Mouse (Mus musculus): ENCODE data around the gene Col6a6.
"Not testable (repeated sequence)": the region's sequence is repeated elsewhere in the genome, so short reads cannot be mapped to it uniquely, and the experiment has no call there.

Gene Col6a6

GRCm38 (mm10) chr9:105665269-105665668, 162.7 kb downstream of the Col6a6 start:
- DNase-seq (ENCODE audit: low spot score), result no peak

DNA sequence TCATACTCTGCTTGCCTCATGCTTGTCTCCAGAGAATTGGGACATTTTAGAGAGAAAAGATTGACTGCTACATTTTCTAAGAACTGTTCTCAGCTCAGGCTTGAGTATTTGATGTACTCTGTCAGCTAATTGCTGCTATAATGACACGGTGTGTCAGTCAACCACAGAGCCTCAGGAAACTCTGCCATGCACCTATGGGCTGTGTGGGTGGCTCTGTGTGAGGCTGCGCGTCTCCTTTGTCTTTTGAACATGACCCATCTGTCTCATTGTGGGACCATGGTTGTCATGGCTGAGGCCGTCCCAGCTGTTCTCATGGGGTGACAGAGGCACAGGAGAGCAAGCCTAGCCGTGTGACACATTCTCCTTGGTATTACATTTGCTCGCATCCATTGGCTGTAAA, 168.1 kb downstream of the Col6a6 start:
- no peak for DNase-seq (ENCODE audit: low spot score)

DNA sequence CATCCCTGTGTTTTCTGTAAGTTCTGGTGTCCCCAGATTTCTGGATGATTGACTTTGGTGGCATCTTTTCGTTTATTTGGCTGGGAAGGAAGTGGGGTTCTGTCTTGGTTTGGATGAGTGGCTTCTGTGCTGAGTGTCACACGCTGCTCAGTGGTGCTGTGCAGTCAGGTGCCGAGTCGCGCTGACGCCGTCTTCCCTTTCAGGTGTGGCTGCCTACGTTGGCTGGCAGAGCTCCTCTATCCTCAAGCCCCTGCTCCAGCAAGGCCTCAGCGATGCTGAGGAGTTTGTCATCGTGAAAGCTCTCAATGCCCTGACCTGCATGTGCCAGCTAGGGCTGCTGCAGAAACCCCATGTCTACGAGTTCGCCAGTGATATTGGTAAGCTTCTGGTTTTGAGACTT, 169.7 kb downstream of the Col6a6 start:
- no peak for DNase-seq (ENCODE audit: low spot score)

DNA sequence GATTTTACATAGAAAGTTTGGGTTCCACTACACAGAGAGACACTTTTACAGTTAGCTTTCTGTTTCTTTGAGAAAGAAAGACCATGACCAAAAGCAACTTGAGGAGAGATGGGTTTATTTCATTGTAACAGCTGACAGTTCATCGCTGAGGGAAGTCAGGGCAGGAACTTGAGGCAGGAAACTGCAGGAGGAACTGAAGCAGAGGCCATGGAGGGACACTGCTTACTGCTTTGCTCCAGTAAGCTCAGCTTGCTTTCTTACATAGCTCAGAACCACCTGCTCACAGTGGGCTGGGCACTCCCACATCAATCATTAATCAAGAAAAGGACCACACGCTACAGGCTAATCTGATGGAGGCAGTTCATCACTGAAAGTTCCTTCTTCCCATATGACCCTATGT, 171.8 kb downstream of the Col6a6 start:
- no peak for DNase-seq (ENCODE audit: low spot score)

- DNase-seq (ENCODE audit: low spot score), result peak; percentile 43
Observed at GRCm38 (mm10) chr9:105642460-105643371, 185.2 kb downstream of the Col6a6 start, which contains the start of gene Pik3r4. TSS of gene Pik3r4 (plus strand) at chr9:105642978.

DNA sequence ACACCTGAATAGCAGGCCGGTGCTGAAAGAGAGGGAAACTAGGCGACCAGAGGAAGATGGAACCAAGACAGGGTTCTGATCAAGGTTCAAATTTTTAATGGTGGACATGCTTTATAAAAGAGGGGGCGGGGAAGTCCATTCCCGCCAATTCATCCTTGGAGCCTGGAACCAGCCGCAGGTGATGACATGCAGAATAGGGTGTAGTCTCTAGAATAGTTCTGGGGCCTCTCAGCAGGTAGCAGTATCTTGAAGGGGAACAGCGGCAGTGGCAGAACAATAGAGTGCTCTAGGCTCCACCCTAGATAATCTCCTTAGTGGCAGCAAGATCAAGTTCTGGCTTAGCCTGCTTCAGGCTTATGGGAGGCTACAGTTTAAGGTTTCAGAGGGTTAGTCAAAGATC, 186.6 kb downstream of the Col6a6 start:
- not testable (repeated sequence) for DNase-seq (ENCODE audit: low spot score)

Data from urinary bladder, postnatal 10 days (tissue).